Mouse (Mus musculus): ENCODE data around the gene Otub1.

Otub1 gene

DNA sequence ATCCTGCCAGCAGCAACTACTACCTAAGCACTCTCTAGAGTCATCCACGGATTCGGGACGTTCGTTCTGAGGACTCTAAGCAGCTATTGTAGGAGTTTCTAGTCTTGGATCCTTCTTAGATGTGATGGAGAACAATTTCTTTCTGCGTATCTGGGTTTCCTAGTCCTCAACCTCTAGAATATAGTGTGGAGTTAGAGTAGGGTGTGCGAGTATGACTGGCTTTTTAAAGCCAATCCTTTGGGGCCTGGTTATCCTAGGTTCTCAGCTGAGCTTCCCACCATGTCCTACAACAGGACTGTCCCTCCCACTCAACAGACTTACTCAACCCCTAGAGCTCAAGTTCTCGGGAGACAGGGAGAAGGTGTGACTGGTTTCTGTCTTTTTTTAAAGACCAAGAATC is 790 bp downstream of the Otub1 start:
- no peak for DNase-seq

DNA sequence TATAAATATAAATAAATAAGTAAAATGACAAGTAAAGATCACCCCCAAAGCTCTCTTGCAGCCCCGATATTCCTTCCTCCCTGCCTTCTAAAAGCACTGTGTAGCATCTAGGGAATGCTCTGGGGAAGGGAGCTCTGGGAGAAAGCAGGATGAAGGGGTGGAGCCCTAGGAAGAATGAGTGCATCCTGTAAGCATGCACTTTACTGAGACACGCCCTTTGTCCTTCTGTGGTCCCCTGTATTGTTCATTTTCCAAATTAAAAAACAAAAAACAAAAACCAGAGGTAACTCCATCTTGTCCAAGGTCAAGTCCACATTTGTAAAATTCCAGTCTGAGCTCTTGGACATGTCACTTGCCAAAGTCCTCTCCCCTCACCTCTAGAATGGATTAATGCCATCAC is 1.2 kb downstream of the Otub1 start:
- DNase-seq, result no peak

DNA sequence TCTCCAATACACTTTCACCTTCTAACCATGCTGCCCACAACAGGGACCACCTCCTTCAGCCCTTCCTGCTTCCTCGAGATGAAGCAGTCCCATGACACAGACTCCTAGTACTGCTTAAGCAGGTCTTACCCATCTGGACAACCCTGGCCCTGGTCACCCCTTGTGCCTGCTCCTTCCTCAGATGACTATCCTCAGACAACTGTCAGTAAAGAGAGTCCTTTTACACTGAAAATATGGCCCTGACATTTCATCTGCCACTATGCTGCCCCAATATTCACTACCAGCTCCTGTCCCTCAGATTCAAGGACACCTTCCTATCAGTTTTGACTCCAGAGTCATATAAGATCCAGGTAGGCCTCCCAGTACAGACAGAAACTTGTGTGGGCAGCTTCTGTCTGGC is 5.7 kb downstream of the Otub1 start:
- no peak for DNase-seq

DNA sequence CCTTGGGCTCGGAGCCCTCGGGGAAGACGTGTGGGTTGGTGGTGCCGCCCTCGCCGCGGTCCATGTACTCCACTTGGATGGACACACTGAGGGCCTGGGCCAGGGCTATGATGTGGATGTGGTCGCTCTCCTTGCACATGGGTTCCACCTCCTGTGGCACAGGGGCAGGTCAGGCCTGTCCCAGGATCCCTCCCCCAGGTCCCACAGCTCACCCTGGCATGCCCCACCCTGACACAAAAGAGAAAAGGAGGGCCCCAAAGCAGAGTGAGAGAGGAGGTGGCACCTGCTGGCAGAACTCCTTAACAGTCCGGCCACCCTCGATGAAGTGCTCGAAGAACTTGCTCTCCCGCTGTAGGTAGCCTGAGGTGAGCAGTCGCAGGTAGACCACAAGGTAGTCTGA is 7.0 kb downstream of the Otub1 start:
- no peak for DNase-seq

DNA sequence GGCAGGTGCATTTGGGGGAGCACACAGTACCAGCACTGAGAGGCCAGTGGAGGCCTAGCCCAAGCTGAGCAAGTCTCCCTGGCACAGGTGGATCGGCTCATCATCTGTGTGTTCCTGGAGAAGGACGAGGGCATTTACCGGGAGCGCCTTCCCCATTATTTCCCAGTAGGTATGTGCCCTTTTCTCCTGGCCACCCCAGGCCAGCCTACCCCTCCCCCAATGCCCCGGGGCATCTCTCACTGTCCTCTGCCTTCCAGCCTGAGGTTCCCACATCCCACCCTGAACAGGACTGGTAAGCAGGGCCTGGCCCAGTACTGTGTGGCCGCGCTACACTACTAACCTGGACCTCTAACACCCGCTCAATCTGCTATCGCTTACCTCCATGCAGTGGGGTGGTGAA is 8.7 kb downstream of the Otub1 start:
- no peak for DNase-seq

DNA sequence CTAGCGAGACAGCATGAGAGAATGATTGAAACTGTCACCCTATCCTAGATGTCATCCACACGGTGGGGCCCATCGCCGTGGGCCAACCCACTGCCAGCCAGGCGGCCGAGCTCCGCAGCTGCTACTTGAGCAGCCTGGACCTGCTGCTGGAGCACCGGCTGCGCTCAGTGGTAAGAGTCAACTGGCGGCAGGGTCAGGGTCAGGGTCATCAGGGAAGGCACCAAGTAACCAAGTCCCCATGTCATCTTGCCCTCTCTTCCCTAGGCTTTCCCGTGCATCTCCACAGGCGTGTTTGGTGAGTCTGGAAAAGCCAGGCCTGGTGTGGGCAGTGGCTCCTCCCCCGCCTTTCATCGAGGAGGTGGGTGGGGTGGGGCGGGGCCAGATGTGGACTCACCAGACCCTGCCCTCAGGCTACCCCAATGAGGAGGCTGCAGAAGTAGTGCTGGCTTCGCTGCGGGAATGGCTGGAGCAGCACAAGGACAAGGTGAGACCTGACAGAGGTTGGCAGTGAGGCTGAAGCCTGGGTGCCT is 9.3 kb downstream of the Otub1 start:
- DNase-seq, result no peak

DNA sequence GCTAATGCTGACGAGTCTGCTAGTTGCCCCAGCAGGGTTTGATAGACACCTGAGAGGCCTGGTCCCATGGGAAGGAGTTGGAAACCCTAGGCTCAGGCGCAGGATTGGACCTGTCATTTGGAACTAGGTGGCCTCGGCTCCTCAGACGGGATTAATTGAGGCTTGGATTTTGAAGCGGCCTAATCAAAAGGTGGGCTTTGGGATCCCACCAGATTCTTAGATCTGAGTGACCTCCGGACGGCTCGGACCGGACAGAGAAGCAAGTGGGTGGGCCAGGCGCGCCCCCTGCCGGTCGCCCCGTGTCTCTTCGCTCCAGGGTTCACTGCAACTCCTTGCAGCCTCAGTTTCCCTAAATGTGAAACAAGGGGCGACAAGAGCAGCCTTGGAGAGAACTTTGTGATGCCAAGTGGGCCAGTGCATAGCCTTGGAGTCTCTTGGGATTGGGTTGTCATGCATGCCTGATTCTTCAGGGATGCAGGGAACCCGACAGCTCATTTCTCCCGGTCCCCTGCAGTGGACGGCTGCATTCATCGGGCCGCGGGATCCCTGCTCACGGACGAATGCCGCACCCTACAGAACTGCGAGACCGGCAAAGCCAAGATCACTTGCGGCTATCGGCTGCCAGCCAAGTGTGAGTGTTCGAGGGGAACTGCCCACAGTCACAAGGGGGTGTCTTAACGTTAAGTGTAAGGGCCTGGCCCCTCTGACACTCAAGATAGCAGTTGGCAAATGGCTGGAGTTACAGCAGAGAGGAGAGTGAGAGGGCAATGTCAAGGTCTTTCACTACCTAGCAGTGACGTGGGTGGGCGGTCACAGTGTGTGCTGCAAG is 10.0 kb downstream of the Otub1 start:
- DNase-seq, result peak; percentile 69

DNA sequence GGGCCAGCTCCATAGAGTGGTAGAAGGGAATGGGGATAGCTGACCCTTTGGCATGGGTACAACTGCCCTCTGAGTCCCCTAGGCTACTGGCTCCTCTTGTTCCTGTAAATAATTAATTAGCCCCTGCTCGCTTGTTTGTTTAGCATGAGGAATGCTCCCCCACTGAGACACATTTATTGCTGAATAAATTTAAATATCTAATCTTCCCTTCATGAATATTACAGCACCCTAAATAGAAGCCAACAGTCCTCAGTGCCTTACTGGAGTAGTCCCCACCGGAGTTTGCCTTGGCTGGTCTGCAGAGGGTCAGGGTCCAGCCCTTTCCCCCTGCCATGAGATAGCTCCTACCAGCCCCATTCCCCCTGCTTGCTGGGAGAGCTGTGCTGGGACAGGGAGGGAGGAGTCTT is 13.6 kb downstream of the Otub1 start:
- DNase-seq, result no peak

DNA sequence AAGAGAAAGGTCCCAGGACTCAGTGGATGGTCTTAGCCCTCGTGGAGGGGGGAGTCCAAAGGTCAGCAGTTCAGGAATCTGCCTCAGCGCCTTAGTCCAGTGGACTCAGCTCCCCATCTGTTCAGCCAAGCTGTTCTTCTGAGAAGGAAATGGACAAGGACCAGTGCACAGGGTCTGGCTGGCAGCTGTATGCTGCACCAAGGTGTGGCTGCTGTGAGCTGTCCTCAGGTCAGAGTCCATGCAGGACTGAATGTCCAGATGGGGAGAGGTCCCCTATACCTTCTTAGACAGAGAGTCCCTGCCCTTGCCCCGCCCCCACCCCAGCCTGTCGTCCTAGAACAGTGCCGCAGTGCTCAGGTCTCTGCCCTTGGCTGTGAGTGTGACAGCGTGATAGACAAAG is 14.5 kb downstream of the Otub1 start:
- no peak for DNase-seq

DNA sequence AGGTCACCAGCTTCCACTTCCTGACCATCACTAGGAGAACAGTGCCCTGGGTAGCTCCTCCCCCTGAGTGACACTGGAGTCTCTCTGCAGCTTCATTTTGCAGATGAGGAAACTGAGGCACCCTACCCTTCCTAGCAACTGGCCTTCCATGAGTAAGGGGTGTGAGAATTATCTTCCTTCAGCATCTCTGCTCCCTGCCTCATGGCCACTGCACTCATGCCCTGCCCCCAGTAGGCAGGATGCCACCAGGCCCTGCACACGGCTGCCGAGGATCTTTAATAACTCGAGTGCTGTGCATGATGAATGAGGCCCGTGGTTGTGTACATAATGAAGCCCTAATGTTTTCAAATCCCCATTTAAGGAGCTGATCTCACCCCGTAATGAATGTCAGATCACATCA is 15.1 kb downstream of the Otub1 start:
- DNase-seq, result no peak

DNA sequence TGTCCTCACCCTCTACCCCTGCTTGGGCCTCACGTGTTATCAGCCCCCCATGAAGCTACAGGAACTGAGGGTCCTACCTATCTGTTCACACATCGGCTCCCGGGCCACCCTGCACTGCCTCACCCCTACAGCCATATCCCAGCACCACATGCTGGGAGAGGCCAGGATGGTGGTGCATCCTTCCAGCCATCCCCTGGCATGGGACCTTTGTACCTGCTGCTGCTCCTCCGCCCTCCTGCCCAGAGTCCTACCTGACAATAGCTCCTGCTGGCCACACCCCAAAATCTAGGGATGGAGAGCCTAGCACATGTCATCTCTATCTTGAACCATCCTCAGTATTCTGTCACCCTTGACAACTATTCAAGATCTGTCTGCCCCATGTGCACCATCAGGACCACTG is 17.1 kb downstream of the Otub1 start:
- DNase-seq, result no peak

DNA sequence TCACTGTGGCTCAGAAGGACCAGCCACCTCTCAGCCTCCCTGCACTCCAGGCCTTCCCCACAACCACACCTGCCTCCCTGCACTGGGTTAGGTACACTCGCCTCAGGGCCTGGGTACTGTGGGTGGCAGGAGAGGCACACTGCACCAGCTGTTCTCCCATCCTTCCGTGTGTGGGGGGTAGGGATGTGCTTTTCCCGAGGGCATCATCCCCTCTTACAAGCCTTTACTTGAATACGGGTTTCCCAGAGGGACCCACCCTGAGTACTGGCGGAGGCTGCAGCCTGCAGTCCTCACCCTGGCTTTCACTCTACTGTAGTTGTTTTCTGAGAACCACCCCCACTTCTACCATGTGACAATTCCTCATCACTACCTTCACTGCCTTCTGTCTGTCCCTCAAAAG is 19.0 kb downstream of the Otub1 start:
- no peak for DNase-seq

DNA sequence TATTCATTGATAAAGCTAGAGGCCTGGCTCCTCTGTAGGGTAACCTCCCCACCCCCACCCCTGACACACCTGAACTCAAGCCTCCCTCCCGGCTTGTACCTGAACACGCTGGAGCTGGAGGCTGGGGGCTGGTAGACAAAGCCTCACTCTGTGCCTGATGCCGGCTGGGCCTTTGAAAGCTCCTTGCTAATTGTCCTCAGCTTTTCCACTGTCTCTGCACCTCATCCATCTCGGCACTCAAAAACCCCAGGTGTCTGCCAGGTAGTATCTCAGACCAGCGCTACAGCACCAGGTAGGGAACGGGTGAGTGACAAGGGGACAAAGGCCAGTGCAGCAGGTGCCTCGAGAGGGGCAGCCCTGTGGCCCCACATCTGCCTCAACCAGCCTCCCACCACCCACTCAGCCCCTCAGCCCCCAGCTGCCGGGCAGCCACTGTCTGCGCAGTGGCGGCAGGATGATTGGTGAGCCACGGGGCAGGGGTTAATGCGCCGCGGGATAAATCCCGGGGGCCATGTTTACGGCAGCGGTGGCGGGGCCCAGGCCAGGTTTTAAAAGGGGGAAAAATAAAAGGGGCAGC is 20.3 kb downstream of the Otub1 start:
- DNase-seq, result no peak

DNA sequence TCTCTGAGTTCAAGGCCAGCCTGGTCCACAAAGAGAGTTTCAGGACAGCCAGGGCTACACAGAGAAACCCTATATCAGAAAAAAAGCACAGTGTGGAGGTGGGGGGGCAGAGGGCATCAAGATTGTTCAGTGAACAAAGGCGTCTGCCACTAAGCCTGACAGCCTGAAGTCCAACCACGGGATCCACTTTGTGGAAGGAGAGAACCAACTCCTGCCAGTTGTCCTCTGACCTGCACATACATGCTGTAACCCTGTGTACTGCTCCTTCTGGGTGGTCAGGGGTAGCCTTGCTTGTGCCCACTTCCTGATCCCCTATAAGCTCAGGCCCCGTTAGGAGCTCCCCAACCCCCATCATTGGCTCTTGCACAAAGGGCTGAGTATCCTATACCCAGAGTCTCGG is 21.1 kb downstream of the Otub1 start:
- DNase-seq, result no peak

DNA sequence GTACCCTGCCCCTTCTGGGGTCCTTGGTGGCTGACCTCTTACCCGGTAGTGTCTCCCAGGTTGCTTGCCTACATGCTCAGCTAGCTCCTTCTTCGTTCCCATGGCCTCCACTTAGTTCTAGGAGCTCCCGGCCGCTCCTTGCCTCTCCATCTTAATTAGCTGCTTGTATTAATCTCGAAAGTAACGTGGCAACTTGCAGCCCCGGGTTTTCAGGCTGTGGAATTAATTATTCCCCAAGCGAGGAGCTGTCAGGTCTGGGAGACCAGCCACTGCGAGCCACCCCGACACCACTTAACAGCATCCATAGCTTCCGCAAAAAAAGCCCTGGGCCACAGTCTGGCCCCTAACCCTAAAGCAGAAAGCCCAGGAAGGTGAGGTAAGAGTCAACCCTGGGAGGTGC is 22.7 kb downstream of the Otub1 start:
- no peak for DNase-seq

DNA sequence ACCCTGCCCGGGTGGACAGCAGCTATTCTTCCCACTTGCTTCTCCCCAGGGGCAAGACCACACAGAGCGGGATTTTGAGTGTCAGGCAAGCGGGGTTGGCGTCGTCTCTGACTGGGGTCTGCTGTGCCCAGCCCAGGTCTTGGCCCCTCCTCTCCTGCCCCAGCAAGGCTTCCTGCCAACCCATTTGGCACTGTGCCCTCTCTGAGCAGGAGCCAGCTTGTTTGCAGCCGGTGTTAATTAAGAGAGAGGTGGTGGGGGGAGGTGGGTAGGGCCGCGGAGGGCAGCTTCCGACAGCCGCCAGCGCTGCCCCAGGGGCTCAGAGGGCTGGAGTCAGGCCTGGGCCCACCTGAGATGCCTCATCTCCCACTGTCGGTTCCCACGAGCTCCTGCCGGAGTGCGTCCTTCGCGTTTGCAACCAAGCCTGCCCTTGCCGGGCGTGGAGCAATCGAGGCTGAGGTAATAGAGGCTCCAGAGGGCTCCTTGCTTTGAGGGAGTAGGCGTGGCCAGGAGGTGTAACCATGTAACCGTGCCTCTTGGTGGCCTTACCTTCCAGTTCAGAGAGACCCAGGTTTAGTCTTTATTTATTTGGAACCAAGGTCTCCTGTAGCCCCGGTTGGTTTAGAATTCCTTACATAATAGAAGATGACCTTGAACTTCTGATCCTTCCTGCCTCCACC is 23.7 kb downstream of the Otub1 start:
- peak; percentile 68 for DNase-seq

DNA sequence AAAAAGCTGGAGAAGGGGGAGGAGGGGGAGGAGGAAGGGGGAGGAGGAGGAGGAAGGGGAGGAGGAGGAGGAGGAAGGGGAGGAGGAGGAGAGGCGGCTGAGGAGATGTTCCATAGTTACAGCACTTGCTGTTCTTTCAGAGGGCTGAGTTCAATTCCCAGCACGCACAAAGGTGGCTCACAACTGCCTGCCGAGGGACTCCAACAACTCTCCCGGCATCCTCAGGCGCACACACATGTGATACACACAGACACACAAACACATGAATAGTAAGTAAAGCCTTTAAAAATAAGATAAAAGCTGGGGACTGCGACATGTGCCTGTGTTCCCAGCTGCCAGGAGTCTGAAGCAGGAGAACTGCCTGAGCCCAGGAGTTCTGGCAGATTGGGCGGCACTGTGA is 24.6 kb downstream of the Otub1 start:
- no peak for DNase-seq

DNA sequence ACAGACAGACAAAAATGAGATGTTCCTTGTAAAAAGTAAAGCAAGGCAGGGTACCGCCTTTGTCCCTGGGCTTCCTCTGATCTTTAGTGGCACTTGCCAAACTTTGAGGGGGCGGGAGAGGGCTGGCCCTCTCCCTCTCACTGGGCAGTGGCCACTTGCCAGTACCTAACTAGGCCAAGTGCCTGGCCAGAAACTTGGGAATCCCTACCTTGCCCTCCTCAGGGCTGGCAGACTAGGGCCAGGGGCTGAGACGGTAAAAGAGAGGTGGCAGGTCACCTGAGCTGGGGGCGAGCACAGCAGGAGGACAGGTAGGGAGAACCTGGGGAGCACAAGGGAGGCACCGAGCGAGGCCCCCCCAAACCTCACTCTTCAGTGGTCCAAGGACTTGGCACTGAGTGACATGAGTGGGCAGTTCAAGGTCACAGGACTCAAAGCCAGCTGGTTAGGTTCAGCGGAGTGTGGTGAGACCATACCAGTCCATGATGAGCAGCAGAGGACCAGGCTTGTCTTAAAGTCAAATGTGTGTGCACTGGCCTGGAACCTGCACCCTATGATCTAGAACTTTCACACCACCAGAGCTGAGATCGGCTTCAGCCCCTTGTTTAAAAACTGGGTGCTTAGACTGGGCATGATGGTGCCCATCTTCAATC is 25.2 kb downstream of the Otub1 start:
- no peak for DNase-seq

DNA sequence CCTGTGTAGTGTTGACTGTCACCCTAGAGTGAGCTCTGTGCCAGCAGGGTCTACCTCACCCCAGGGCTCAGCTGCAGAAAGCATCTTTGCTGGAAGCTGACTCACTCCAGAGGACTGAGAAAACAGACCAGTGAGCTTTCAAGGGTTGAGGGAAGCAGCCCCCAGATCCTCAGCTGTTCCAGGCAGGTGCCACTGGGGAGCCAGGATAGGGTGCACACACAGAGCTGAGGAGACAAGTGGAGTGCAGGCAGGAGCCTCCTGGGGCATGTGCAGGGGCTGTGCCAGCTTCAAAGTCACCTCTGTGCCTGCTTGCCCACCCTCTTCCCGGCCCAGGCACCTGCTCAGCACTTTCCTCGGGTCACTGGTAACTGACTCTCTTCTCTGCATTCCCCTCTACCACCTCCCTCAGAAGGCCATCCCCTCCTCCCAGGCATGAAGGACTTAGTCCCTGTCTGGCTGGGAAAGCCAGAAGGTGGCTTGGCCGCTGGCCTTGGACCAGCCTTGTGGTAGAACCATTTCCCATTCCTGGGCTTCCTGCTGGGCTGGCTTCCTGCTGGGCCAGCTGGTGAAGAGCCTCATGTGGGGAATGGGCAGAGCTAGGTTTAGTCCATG is 27.2 kb downstream of the Otub1 start:
- DNase-seq, result peak; percentile 70

DNA sequence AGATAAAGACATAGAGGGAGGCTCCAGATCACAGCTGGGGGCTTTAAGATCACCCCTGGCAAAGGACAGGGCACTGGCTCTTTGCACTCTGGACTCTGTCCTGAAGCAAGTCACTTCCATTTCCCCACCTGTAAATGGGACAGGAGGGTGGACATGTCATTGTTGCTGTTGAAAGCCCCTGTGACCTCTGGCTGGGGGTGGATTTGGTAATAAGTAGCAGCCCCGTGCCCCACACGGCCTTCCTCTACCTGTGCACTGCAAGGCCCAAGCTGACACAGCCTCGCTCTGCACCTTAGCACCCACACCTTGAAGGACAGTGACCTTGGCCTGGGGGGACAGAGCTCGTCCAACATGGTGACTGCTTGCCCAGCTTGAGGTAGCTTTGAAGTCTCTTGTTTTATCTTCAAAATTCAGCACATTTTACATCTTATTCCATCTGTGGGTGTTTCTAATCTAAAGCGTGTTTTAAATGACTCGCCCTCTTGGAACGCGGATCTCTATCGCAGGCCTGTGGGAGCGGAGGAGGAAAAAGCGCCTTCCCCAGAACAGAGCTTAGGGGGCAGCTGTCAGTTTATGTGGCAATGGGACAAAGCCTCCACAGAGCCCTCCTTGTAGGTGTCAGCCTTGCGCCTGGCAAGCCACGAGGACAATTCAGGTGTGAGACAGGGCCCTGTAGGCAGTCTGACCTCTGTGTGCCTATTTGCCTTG is 28.2 kb downstream of the Otub1 start:
- no peak for DNase-seq

DNA sequence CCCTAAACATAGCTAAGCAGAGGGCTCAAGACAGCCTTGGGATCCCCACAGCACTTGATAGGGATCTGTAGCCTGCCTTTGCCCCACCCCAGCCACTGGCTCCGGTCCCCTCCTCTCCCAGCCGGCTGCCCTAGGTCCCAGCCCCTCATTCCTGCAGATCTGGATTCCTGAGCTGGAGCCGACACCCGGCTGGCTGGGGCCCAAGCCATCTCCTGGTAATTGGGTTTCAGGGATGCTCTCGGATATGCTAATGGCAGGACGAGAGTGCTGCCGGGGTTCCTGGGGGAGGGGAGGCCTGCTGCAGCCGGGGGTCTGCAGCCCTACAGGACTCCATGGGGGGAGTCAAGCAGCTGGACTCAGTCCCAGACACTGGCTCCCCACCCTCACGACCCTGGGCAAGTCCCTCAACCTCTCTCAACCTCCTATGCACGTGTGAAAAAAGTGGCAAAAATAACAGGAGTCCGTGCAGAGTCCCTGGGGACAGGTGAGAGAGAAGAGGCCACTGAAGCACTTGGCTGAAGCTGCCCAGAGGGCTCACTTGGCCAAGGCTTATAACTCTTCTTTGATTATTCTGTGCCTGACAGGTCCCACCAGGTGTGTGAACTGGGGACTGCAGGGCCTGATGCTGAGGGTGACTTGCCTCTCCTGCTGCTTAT is 29.9 kb downstream of the Otub1 start:
- no peak for DNase-seq
